Mouse (Mus musculus): ENCODE results near the gene Amer2. TPM values are rescaled to one million over a fixed set of nuclear protein-coding genes. Genes with fewer than 3 reads are reported as not detected.

Amer2 gene
- polyA plus RNA-seq, 1 experiment from 2014 or later, result 1.1 TPM

DNA sequence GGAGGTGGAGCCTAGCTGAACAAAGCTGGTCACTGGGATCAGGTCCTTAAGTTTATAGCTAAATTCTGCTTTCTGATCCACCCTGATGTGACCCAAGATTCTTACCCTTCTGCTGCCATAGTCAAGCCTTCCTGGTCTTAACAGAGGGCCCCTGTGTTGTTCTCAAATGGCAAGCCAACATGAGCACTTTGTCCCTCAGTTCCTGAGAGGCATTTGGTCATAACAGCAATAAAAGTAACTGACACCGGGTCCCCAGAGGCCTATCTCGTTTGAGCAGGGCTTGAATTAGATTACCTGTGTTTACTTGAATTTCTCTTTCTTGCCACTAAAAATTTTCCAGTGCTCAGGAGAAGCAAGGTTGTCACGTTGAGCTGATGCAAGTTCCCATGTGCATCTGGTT lies 51.1 kb downstream of the Amer2 start:
- Histone ChIP-seq H3K27me3 (ENCODE audit: control insufficient read depth, insufficient read depth, low read length) (no peaks in the 10 kb centered on the region), H3K4me3 (ENCODE audit: low read depth, low read length) (no peak overlapping the region), H3K4me2 (replicated peaks; ENCODE audit: low read depth, low read length) (no peak overlapping the region), H3K9ac (replicated peaks; ENCODE audit: low read depth, low read length) (no peak overlapping the region), H3K36me3 (ENCODE audit: control insufficient read depth, insufficient read depth, low read length) (no peaks in the 10 kb centered on the region), H3K4me1 (ENCODE audit: control insufficient read depth, insufficient read depth, low read length) (no peaks in the 10 kb centered on the region), H3K27ac (ENCODE audit: low read length) (no peak overlapping the region), H3K9me3 (ENCODE audit: control insufficient read depth, low read depth, low read length) (no peaks in the 10 kb centered on the region)
- WGBS, result 56% methylated on average over 3 of the region's 3 CpGs
- ATAC-seq (ENCODE audit: insufficient number of reproducible peaks, insufficient read depth, low FRiP score, low read depth), result no peak

DNA sequence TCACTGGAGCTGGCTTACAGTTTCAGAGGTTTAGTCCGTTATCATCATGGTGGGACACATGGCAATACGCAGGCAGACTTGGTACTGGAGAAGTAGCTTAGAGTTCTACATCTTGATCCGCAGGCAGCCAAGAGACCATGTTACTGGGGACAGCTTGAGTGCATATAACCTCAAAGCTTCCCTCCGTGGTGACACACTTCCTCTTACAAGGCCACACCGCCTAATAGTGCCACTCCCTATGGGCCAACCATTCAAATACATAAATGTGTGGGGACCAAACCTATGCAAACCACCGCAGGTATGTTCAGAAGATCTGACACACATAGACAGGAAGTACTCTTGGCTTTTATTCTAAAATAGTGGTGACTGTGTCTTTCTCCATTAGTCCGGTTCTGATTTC lies 52.5 kb downstream of the Amer2 start:
- Histone ChIP-seq H3K9me3 (ENCODE audit: control insufficient read depth, low read depth, low read length) (no peaks in the 10 kb centered on the region), H3K4me1 (ENCODE audit: control insufficient read depth, insufficient read depth, low read length) (no peaks in the 10 kb centered on the region), H3K4me3 (ENCODE audit: low read depth, low read length) (no peak overlapping the region), H3K4me2 (replicated peaks; ENCODE audit: low read depth, low read length) (no peak overlapping the region), H3K9ac (replicated peaks; ENCODE audit: low read depth, low read length) (no peak overlapping the region), H3K36me3 (ENCODE audit: control insufficient read depth, insufficient read depth, low read length) (no peaks in the 10 kb centered on the region), H3K27ac (ENCODE audit: low read length) (no peak overlapping the region), H3K27me3 (ENCODE audit: control insufficient read depth, insufficient read depth, low read length) (no peaks in the 10 kb centered on the region)
- ATAC-seq (ENCODE audit: insufficient number of reproducible peaks, insufficient read depth, low FRiP score, low read depth), result no peak
- WGBS, result 88% methylated on average over 7 of the region's 7 CpGs

- Histone ChIP-seq H3K4me3 (ENCODE audit: low read depth, low read length) (no peak overlapping the region), H3K27me3 (ENCODE audit: control insufficient read depth, insufficient read depth, low read length) (no peaks in the 10 kb centered on the region), H3K9me3 (ENCODE audit: control insufficient read depth, low read depth, low read length) (no peaks in the 10 kb centered on the region), H3K27ac (ENCODE audit: low read length) (no peak overlapping the region), H3K36me3 (ENCODE audit: control insufficient read depth, insufficient read depth, low read length) (no peaks in the 10 kb centered on the region), H3K4me1 (ENCODE audit: control insufficient read depth, insufficient read depth, low read length) (no peaks in the 10 kb centered on the region), H3K9ac (replicated peaks; ENCODE audit: low read depth, low read length) (no peak overlapping the region), H3K4me2 (replicated peaks; ENCODE audit: low read depth, low read length) (no peak overlapping the region)
- ATAC-seq (ENCODE audit: insufficient number of reproducible peaks, insufficient read depth, low FRiP score, low read depth), result no peak
- 15% methylated on average over 3 of the region's 3 CpGs for WGBS
Measured at GRCm38 (mm10) chr14:60427896-60428295, 54.8 kb downstream of the Amer2 start.

GRCm38 (mm10) chr14:60429513-60429912 lies 56.5 kb downstream of the Amer2 start:
- Histone ChIP-seq H3K9ac (replicated peaks; ENCODE audit: low read depth, low read length) (no peak overlapping the region), H3K27ac (ENCODE audit: low read length) (no peak overlapping the region), H3K27me3 (ENCODE audit: control insufficient read depth, insufficient read depth, low read length) (no peaks in the 10 kb centered on the region), H3K4me1 (ENCODE audit: control insufficient read depth, insufficient read depth, low read length) (no peaks in the 10 kb centered on the region), H3K36me3 (ENCODE audit: control insufficient read depth, insufficient read depth, low read length) (no peaks in the 10 kb centered on the region), H3K9me3 (ENCODE audit: control insufficient read depth, low read depth, low read length) (no peaks in the 10 kb centered on the region), H3K4me2 (replicated peaks; ENCODE audit: low read depth, low read length) (no peak overlapping the region), H3K4me3 (ENCODE audit: low read depth, low read length) (no peak overlapping the region)
- WGBS, result 63% methylated on average over 6 of the region's 6 CpGs
- no peak for ATAC-seq (ENCODE audit: insufficient number of reproducible peaks, insufficient read depth, low FRiP score, low read depth)

GRCm38 (mm10) chr14:60431515-60431914 lies 58.5 kb downstream of the Amer2 start:
- Histone ChIP-seq H3K4me1 (ENCODE audit: control insufficient read depth, insufficient read depth, low read length) (no peaks in the 10 kb centered on the region), H3K36me3 (ENCODE audit: control insufficient read depth, insufficient read depth, low read length) (no peaks in the 10 kb centered on the region), H3K9me3 (ENCODE audit: control insufficient read depth, low read depth, low read length) (no peaks in the 10 kb centered on the region), H3K9ac (replicated peaks; ENCODE audit: low read depth, low read length) (no peak overlapping the region), H3K4me2 (replicated peaks; ENCODE audit: low read depth, low read length) (no peak overlapping the region), H3K27ac (ENCODE audit: low read length) (no peak overlapping the region), H3K27me3 (ENCODE audit: control insufficient read depth, insufficient read depth, low read length) (no peaks in the 10 kb centered on the region), H3K4me3 (ENCODE audit: low read depth, low read length) (no peak overlapping the region)
- WGBS, result 54% methylated on average over 5 of the region's 5 CpGs
- ATAC-seq (ENCODE audit: insufficient number of reproducible peaks, insufficient read depth, low FRiP score, low read depth), result no peak

GRCm38 (mm10) chr14:60432136-60432535 lies 59.1 kb downstream of the Amer2 start:
- no peak overlapping the region for H3K4me2 ChIP-seq (replicated peaks; ENCODE audit: low read depth, low read length)
- no peaks in the 10 kb centered on the region for H3K36me3 ChIP-seq (ENCODE audit: control insufficient read depth, insufficient read depth, low read length)
- ATAC-seq (ENCODE audit: insufficient number of reproducible peaks, insufficient read depth, low FRiP score, low read depth), result no peak
- no peaks in the 10 kb centered on the region for H3K4me1 ChIP-seq (ENCODE audit: control insufficient read depth, insufficient read depth, low read length)
- H3K9ac ChIP-seq (replicated peaks; ENCODE audit: low read depth, low read length), result no peak overlapping the region
- no peaks in the 10 kb centered on the region for H3K9me3 ChIP-seq (ENCODE audit: control insufficient read depth, low read depth, low read length)
- 80% methylated on average over 2 of the region's 2 CpGs for WGBS
- H3K4me3 ChIP-seq (ENCODE audit: low read depth, low read length), result no peak overlapping the region
- H3K27me3 ChIP-seq (ENCODE audit: control insufficient read depth, insufficient read depth, low read length), result no peaks in the 10 kb centered on the region
- no peak overlapping the region for H3K27ac ChIP-seq (ENCODE audit: low read length)

DNA sequence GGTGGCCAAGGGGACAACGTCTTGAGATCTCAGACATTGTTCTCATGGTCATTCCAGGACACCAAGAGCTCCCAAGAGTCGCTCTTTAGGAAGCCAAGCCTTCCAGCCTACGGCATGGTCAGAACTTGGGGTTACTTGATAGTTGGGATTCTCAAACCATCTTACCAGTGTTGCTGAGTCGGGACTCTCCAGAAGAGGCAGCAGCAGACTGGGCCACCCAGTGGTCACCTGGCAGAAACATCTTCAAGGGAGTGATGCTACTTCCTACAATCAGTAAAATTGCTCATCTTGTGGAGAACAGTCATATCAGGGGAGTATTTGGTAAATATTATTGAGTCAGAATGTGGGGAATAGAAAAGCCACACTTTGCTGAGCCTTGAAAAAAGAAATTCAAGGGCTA lies 62.5 kb downstream of the Amer2 start:
- H3K4me2 ChIP-seq (replicated peaks; ENCODE audit: low read depth, low read length), result no peak overlapping the region
- no peaks in the 10 kb centered on the region for H3K4me1 ChIP-seq (ENCODE audit: control insufficient read depth, insufficient read depth, low read length)
- no peak overlapping the region for H3K9ac ChIP-seq (replicated peaks; ENCODE audit: low read depth, low read length)
- no peak overlapping the region for H3K4me3 ChIP-seq (ENCODE audit: low read depth, low read length)
- WGBS, result 70% methylated on average over 4 of the region's 4 CpGs
- H3K27ac ChIP-seq (ENCODE audit: low read length), result no peak overlapping the region
- no peaks in the 10 kb centered on the region for H3K27me3 ChIP-seq (ENCODE audit: control insufficient read depth, insufficient read depth, low read length)
- no peak for ATAC-seq (ENCODE audit: insufficient number of reproducible peaks, insufficient read depth, low FRiP score, low read depth)
- H3K36me3 ChIP-seq (ENCODE audit: control insufficient read depth, insufficient read depth, low read length), result no peaks in the 10 kb centered on the region
- H3K9me3 ChIP-seq (ENCODE audit: control insufficient read depth, low read depth, low read length), result no peaks in the 10 kb centered on the region

DNA sequence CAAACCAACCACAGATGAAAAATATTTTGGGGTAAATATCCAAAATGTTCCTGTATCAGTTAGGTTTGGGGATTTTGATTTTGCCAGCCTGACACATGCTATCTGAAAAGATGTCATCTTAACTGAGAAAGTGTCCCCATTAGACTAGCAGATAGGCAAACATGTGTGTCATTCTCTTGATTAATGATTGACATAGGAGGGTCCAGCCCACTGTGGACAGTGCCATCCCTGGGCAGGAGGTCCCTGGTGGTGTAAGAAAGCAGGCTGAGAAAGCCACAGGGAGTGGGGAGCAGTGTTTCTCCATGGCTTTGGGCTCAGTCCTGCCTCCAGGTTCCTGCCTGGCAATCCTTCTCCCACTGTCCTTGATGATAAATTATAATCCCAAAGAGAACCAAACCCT lies 63.3 kb downstream of the Amer2 start:
- Histone ChIP-seq H3K27me3 (ENCODE audit: control insufficient read depth, insufficient read depth, low read length) (no peaks in the 10 kb centered on the region), H3K9ac (replicated peaks; ENCODE audit: low read depth, low read length) (no peak overlapping the region), H3K27ac (ENCODE audit: low read length) (no peak overlapping the region), H3K4me3 (ENCODE audit: low read depth, low read length) (no peak overlapping the region), H3K4me2 (replicated peaks; ENCODE audit: low read depth, low read length) (no peak overlapping the region), H3K36me3 (ENCODE audit: control insufficient read depth, insufficient read depth, low read length) (no peaks in the 10 kb centered on the region), H3K4me1 (ENCODE audit: control insufficient read depth, insufficient read depth, low read length) (no peaks in the 10 kb centered on the region), H3K9me3 (ENCODE audit: control insufficient read depth, low read depth, low read length) (no peaks in the 10 kb centered on the region)
- no peak for ATAC-seq (ENCODE audit: insufficient number of reproducible peaks, insufficient read depth, low FRiP score, low read depth)
